Comparison of ENCODE assay signal across 9 mouse cellular contexts in the genomic region with DNA sequence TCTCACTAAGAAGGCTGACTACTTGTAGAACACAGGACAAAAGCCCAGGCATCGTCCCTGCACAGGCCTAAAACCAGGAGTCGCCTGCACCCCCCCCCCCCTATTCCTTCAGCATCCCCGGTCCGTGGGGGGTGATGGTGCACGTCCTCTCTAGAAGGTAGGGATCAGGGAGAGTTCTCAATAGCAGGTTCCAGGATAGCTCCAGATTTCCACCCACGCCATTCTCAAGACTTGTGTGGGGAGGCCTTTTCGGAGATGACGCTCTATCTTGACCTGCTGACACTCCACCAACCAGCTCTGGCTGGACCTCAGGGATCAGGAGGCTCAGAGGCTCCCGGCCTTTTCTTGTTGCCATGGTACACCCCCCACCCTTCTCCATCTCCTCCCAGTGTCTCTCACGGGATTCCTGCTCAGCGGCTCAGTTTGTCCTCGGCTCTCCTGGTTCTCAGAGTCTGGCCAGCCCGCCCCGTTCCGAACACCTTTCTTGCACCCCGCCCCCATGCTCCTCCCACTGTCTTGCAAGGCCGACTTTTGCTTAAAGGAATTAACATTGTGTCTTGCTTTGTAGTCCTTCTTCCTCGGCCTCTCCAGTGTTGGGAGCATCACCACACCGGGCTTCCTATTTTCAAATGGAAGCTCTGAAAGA. TPM values are rescaled to one million over a fixed set of nuclear protein-coding genes. Genes with fewer than 3 reads are reported as not detected.
DNase-seq lines count a peak whose midpoint lies in the region; ATAC-seq and TF ChIP-seq lines count a peak whose summit lies in the region.
"Had no signal": no experiment of that assay in that cellular context is flagged by ENCODE, and none has a peak within 500 bp of the region (broad histone marks: within the 10 kb centered on the region; RNA-seq: fewer than 3 reads in every experiment).

No protein-coding gene starts in this region.

- H3K9me3 ChIP-seq in forebrain, embryonic 11.5 days (ENCODE audit: control insufficient read depth, low read length), result no peaks in the 10 kb centered on the region
- H3K9me3 ChIP-seq in limb, embryonic 10.5 days (replicated peaks), result no peaks in the 10 kb centered on the region

- H3K27me3 ChIP-seq in forebrain, embryonic 11.5 days (ENCODE audit: control insufficient read depth, insufficient read depth, low read length), result no peaks in the 10 kb centered on the region
- H3K27me3 ChIP-seq in limb, embryonic 10.5 days (ENCODE audit: low read depth, poor library complexity, severe bottlenecking), result no peaks in the 10 kb centered on the region
- no peaks in the 10 kb centered on the region for H3K27me3 ChIP-seq in testis, adult 2 months (ENCODE audit: control insufficient read depth, insufficient read depth, low read length)

- no peak overlapping the region for H3K27ac ChIP-seq in forebrain, embryonic 11.5 days (ENCODE audit: low read depth, low read length)
- peak overlapping the region; percentile 91 for H3K27ac ChIP-seq in limb, embryonic 10.5 days
- peak overlapping the region; percentile 38; the same call in 1 of the 2 replicates for H3K27ac ChIP-seq in testis, adult 2 months (ENCODE audit: control insufficient read depth, insufficient read depth, low read depth, low read length)

- peak; percentile 31; the same call in 1 of the 2 replicates for ATAC-seq in forebrain, embryonic 11.5 days (replicated peaks; ENCODE audit: low FRiP score)
- no peak for ATAC-seq in monocyte, adult 5-6 weeks (replicated peaks; ENCODE audit: insufficient number of reproducible peaks, low FRiP score, low TSS enrichment, poor library complexity, severe bottlenecking)
- ATAC-seq in inflammation-experienced regulatory T-cells, adult 6 months, result no peak

- 2% methylated on average over 19 of the region's 19 CpGs for WGBS in forebrain, embryonic 11.5 days
- WGBS in limb, embryonic 10.5 days, result 5% methylated on average over 19 of the region's 19 CpGs

- TF ChIP-seq CTCF in testis, adult 2 months (IDR thresholded peaks at IDR 0.05; ENCODE audit: control insufficient read depth, insufficient read depth, insufficient replicate concordance, low read depth, low read length), result no peak

- TF ChIP-seq POLR2A in testis, adult 2 months (IDR thresholded peaks at IDR 0.05; ENCODE audit: control insufficient read depth, low read depth, low read length), result no peak

- no peaks in the 10 kb centered on the region for H3K36me3 ChIP-seq in forebrain, embryonic 11.5 days (ENCODE audit: control insufficient read depth, insufficient read depth, low read length)
- no peaks in the 10 kb centered on the region for H3K36me3 ChIP-seq in limb, embryonic 10.5 days
- H3K36me3 ChIP-seq in testis, adult 2 months (ENCODE audit: control insufficient read depth, insufficient read depth, low read length), result no peaks in the 10 kb centered on the region

- H3K4me3 ChIP-seq in forebrain, embryonic 11.5 days (ENCODE audit: low read depth, low read length), result peak overlapping the region; percentile 21; the same call in 1 of the 2 replicates
- H3K4me3 ChIP-seq in limb, embryonic 10.5 days, result peak overlapping the region; percentile 42
- peak overlapping the region; percentile 51 for H3K4me3 ChIP-seq in testis, adult 2 months (ENCODE audit: control insufficient read depth, low read depth, low read length)

- H3K9ac ChIP-seq in forebrain, embryonic 11.5 days (ENCODE audit: low read length), result peak overlapping the region; percentile 61

- peaks cover 6% of the 10 kb centered on the region; the same call in 1 of the 2 replicates for H3K4me1 ChIP-seq in forebrain, embryonic 11.5 days (replicated peaks; ENCODE audit: control insufficient read depth, insufficient read depth, low read length)
- peaks cover 55% of the 10 kb centered on the region for H3K4me1 ChIP-seq in limb, embryonic 10.5 days
- H3K4me1 ChIP-seq in testis, adult 2 months (ENCODE audit: control insufficient read depth, insufficient read depth, low read length), result peaks cover 16% of the 10 kb centered on the region

- DNase-seq in cerebellum, adult 11-12 months, result peak; percentile 65
- no peak for DNase-seq in cerebellum, adult 9-10 months
- peak; percentile 62 for DNase-seq in ES-CJ7 (ENCODE audit: low read depth, low spot score)
- peak; percentile 73 for DNase-seq in forebrain, embryonic 11.5 days (ENCODE audit: low spot score)
- peak; percentile 67 for DNase-seq in limb, embryonic 10.5 days (ENCODE audit: low spot score)

- H3K4me2 ChIP-seq in forebrain, embryonic 11.5 days (ENCODE audit: low read depth, low read length, severe bottlenecking), result peak overlapping the region; percentile 58

RNA-seq across cellular contexts. Expression of gene Prcd, which starts 9.6 kb away (rescaled TPM):
- 0.23 and 0.67 TPM in 2 replicates for polyA plus RNA-seq in forebrain, embryonic 11.5 days (2014; fragmentation: Nextera tagmentation; extraction: Ambion mirVana)
- polyA plus RNA-seq in limb, embryonic 10.5 days (2016; fragmentation: Nextera tagmentation; extraction: Ambion mirVana), result 0.16 and 0.25 TPM in 2 replicates
- polyA plus RNA-seq in testis, adult 2 months (2012; rRNA removed), result 7.8 and 8.4 TPM in 2 replicates
- total RNA-seq in monocyte, adult 5-6 weeks (2017), result not detected in 3 replicates
- not detected for polyA plus RNA-seq in inflammation-experienced regulatory T-cells, adult 6 months (2017; shearing (Covaris generic))

RNA-seq across cellular contexts. Expression of gene Cygb, which starts 10.4 kb away (rescaled TPM):
- polyA plus RNA-seq in forebrain, embryonic 11.5 days (2014; fragmentation: Nextera tagmentation; extraction: Ambion mirVana), result 1.7 TPM in 2 replicates
- 2.7 and 5.8 TPM in 2 replicates for polyA plus RNA-seq in limb, embryonic 10.5 days (2016; fragmentation: Nextera tagmentation; extraction: Ambion mirVana)
- 3.7 and 5.5 TPM in 2 replicates for polyA plus RNA-seq in testis, adult 2 months (2012; rRNA removed)
- 0.29 TPM in 1 of 3 replicates, not detected in the others for total RNA-seq in monocyte, adult 5-6 weeks (2017)
- under 1 TPM in 2 of 3 experiments, not detected in 1; 0.24 to 0.32 TPM for polyA plus RNA-seq in inflammation-experienced regulatory T-cells, adult 6 months (2017; shearing (Covaris generic))

RNA-seq across cellular contexts. Expression of gene Rhbdf2, which starts 16.9 kb away (rescaled TPM):
- 2.5 and 2.7 TPM in 2 replicates for polyA plus RNA-seq in forebrain, embryonic 11.5 days (2014; fragmentation: Nextera tagmentation; extraction: Ambion mirVana)
- 4.4 and 5.2 TPM in 2 replicates for polyA plus RNA-seq in limb, embryonic 10.5 days (2016; fragmentation: Nextera tagmentation; extraction: Ambion mirVana)
- polyA plus RNA-seq in testis, adult 2 months (2012; rRNA removed), result 6.3 and 7.5 TPM in 2 replicates
- total RNA-seq in monocyte, adult 5-6 weeks (2017), result 14.1 to 16.7 TPM (median 15.1 TPM) in 3 replicates
- 1 to 10 TPM; 3.4 to 9.3 (median 3.9) TPM for polyA plus RNA-seq in inflammation-experienced regulatory T-cells, adult 6 months (2017; shearing (Covaris generic))

RNA-seq across cellular contexts. Expression of gene Aanat, which starts 57.5 kb away (rescaled TPM):
- polyA plus RNA-seq in forebrain, embryonic 11.5 days (2014; fragmentation: Nextera tagmentation; extraction: Ambion mirVana), result not detected in 2 replicates
- polyA plus RNA-seq in limb, embryonic 10.5 days (2016; fragmentation: Nextera tagmentation; extraction: Ambion mirVana), result not detected in 2 replicates
- 0.23 and 0.45 TPM in 2 replicates for polyA plus RNA-seq in testis, adult 2 months (2012; rRNA removed)
- not detected in 3 replicates for total RNA-seq in monocyte, adult 5-6 weeks (2017)
- not detected for polyA plus RNA-seq in inflammation-experienced regulatory T-cells, adult 6 months (2017; shearing (Covaris generic))
- polyA plus RNA-seq: C2C12 had no signal
